Mouse (Mus musculus): Measurements from ENCODE around the gene Rnf220. TPM values are rescaled to one million over a fixed set of nuclear protein-coding genes. Genes with fewer than 3 reads are reported as not detected.

Gene Rnf220
- polyA plus RNA-seq, 1 experiment from 2014 or later = 46.0 TPM

DNA sequence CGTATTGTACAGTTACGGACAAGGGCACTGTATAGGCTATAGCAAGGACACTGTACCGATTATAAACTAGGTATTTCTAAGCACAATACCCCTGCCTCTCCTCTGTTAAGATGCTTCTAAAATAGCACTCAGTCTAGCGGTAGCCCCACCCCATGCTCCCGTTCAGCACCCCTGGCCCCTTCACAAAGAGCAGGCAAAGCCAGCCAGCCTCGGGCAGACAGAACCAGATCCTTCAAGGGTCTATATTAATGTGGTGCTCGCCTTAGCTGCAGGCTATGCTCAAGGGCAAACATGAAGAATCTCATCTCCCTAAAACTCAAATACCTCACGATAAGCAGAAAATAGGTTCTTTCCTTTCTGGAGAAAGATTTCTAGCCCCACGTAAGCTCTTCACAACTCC lies 67.2 kb downstream of the Rnf220 start:
- Histone ChIP-seq H3K4me1 (peaks cover 23% of the 10 kb centered on the region), H3K4me3 (no peak overlapping the region), H3K9me3 (no peaks in the 10 kb centered on the region), H3K27me3 (replicated peaks) (peaks cover 15% of the 10 kb centered on the region), H3K4me2 (no peak overlapping the region), H3K36me3 (no peaks in the 10 kb centered on the region), H3K27ac (replicated peaks) (no peak overlapping the region), H3K9ac (no peak overlapping the region)
- ATAC-seq (ENCODE audit: extremely low read depth, insufficient number of reproducible peaks, low FRiP score, low TSS enrichment) = no peak
- WGBS = 55% methylated on average over 9 of the region's 9 CpGs

DNA sequence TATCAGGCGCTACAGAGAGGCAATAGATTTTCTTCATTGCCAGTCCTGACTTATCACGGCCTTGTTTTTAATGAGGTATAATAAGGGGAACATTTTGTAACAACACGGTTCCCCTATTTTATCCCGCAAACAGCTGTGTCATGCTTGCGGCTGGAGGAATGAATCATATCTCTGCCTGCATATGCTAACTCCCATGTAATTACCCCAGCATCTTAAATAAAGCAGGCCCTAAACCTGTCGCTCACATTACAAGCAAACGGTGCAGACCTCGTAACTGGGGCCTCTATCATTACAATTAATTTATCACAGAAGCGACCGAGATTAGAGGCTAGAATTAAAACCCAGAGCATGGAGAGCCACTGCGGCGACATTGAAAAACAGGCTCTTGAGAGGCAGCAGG lies 69.3 kb downstream of the Rnf220 start:
- WGBS = 40% methylated on average over 12 of the region's 12 CpGs

DNA sequence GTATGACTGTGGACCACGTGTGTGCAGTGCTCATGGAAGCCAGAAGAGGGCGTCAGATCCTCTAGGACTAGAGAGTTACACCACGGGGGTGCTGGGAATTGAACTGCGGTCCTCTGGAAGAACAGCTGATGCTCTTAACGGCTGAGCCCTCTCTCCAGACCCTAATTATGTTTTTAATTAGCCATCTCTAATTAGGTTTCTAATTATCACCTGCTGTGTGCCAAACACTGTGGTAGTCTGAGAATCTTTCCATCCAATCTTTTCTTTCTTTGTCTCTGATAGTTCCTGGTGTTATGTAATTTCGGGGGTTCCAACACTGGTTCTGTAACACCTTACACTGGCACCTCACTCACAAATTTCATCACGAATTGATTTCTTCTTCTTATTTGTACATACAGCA lies 75.8 kb downstream of the Rnf220 start:
- H3K9ac ChIP-seq = no peak overlapping the region
- H3K27me3 ChIP-seq (replicated peaks) = 0 out of 2 replicates have a peak, but pooled peaks cover 3% of the 10 kb centered on the region
- no peaks in the 10 kb centered on the region for H3K9me3 ChIP-seq
- no peaks in the 10 kb centered on the region for H3K36me3 ChIP-seq
- H3K27ac ChIP-seq (replicated peaks) = no peak overlapping the region
- 84% methylated on average over 7 of the region's 7 CpGs for WGBS
- H3K4me1 ChIP-seq = no peaks in the 10 kb centered on the region
- no peak for ATAC-seq (ENCODE audit: extremely low read depth, insufficient number of reproducible peaks, low FRiP score, low TSS enrichment)
- H3K4me3 ChIP-seq = no peak overlapping the region
- H3K4me2 ChIP-seq = no peak overlapping the region

More for the DNA sequence above, 69.3 kb downstream of the Rnf220 start:
- H3K4me1 ChIP-seq = peaks cover 23% of the 10 kb centered on the region
- H3K27ac ChIP-seq (replicated peaks) = no peak overlapping the region
- no peak overlapping the region for H3K9ac ChIP-seq
- no peak for ATAC-seq (ENCODE audit: extremely low read depth, insufficient number of reproducible peaks, low FRiP score, low TSS enrichment)
- no peak overlapping the region for H3K4me3 ChIP-seq
- H3K36me3 ChIP-seq = no peaks in the 10 kb centered on the region
- no peak overlapping the region for H3K4me2 ChIP-seq
- peaks cover 15% of the 10 kb centered on the region for H3K27me3 ChIP-seq (replicated peaks)
- no peaks in the 10 kb centered on the region for H3K9me3 ChIP-seq

- no peak for ATAC-seq (ENCODE audit: extremely low read depth, insufficient number of reproducible peaks, low FRiP score, low TSS enrichment)
- H3K4me3 ChIP-seq = no peak overlapping the region
- H3K4me1 ChIP-seq = no peaks in the 10 kb centered on the region
- 56% methylated on average over 1 of the region's 1 CpGs for WGBS
- H3K27ac ChIP-seq (replicated peaks) = no peak overlapping the region
- H3K36me3 ChIP-seq = no peaks in the 10 kb centered on the region
- H3K27me3 ChIP-seq (replicated peaks) = peaks cover 8% of the 10 kb centered on the region; the same call in 1 of the 2 replicates
- H3K9ac ChIP-seq = no peak overlapping the region
- no peak overlapping the region for H3K4me2 ChIP-seq
- H3K9me3 ChIP-seq = no peaks in the 10 kb centered on the region
These were observed 80.0 kb downstream of the Rnf220 start for GRCm38 (mm10) chr4:117416827-117417226.

DNA sequence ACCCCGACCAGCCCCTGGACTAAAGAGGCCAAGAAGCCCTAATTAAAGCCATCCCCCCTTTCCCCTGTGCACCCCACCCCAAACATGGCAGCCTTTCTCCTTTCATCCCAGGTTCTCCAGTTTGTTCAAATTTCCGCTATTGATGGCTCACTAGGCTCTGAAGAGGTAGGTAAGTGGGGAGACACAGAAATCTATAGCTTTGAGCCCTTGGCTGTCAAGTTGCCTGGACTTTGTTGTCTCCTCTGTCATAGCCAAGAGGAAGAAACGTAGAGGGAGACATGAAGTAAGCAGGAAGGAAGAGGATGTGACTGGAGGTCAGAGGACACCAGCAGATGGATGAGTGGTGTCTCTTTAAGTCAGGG lies 86.8 kb downstream of the Rnf220 start:
- no peak overlapping the region for H3K27ac ChIP-seq (replicated peaks)
- H3K4me3 ChIP-seq = no peak overlapping the region
- H3K9me3 ChIP-seq = no peaks in the 10 kb centered on the region
- H3K36me3 ChIP-seq = no peaks in the 10 kb centered on the region
- H3K9ac ChIP-seq = no peak overlapping the region
- peaks cover 24% of the 10 kb centered on the region for H3K4me1 ChIP-seq
- no peak for ATAC-seq (ENCODE audit: extremely low read depth, insufficient number of reproducible peaks, low FRiP score, low TSS enrichment)
- 31% methylated on average over 3 of the region's 3 CpGs for WGBS
- H3K27me3 ChIP-seq (replicated peaks) = peaks cover 37% of the 10 kb centered on the region; the same call in 1 of the 2 replicates
- no peak overlapping the region for H3K4me2 ChIP-seq

DNA sequence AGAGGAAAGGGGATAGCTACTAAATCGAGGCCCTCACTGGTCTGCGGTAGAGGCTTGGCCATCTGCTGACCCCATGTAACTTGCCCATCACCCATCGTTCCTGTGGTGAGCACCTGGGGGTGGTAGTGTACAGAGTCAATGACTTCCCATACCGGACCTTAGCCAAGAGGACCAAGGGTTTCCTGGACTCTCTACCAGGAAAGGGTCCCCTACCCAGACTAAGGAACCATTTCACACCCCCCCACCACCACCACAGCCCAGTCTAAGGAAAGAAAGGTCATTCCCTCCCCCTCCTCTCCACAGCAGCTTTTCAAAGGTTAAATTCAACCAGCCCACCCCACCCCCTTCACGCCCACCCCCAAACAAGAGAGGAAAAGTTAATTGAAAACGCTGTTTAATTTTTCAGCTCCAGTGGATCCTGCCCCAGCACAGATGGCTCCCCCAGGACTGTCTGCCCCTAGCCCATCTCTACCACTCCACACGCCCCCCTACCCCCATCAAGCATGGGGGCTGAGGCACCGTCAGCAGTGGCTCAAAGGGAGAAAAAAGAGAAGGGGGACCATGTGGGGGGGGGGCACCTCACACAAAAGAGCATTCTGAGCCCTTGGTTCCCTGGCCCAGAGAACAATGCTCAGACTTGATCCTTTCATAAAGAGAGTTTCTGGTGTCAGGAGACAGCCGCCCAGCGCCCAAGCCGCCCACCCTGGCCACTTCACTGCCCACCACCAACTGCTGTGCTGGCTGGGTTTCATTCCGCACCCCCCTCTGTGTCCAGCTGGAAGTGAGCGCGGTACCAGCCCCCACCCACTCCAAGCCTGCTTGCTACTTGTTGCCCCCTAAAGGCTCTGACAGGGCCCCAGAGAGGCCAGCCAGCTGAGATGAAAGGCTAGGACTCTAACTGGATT lies 87.5 kb downstream of the Rnf220 start:
- Histone ChIP-seq H3K27ac (replicated peaks) (no peak overlapping the region), H3K9me3 (no peaks in the 10 kb centered on the region), H3K4me2 (no peak overlapping the region), H3K36me3 (no peaks in the 10 kb centered on the region), H3K4me3 (no peak overlapping the region), H3K4me1 (peaks cover 24% of the 10 kb centered on the region), H3K9ac (no peak overlapping the region), H3K27me3 (replicated peaks) (peaks cover 37% of the 10 kb centered on the region; the same call in 1 of the 2 replicates)
- no peak for ATAC-seq (ENCODE audit: extremely low read depth, insufficient number of reproducible peaks, low FRiP score, low TSS enrichment)
- WGBS = 55% methylated on average over 14 of the region's 14 CpGs

DNA sequence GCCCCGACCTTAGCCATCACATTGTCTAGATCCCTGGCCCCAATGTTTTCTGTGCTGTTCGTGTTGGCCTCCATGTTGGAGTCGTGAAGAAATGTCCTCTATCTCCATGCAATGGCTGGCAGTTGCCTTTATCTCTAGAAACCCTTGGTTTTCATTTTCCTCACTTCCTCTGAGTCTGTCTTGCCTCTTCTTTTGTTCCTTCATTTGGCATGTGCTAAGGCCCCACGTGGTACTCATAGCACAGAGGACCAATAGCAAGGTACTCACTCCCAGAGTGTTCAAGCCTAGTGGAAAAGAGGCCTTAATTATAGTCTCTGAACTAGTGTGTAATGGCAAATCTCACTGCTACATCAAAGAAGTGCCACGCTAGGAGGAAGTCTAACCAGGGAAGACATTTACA lies 88.9 kb downstream of the Rnf220 start:
- no peaks in the 10 kb centered on the region for H3K9me3 ChIP-seq
- no peak overlapping the region for H3K4me2 ChIP-seq
- H3K27ac ChIP-seq (replicated peaks) = no peak overlapping the region
- H3K36me3 ChIP-seq = no peaks in the 10 kb centered on the region
- no peak overlapping the region for H3K4me3 ChIP-seq
- no peak overlapping the region for H3K9ac ChIP-seq
- peaks cover 39% of the 10 kb centered on the region; the same call in 1 of the 2 replicates for H3K27me3 ChIP-seq (replicated peaks)
- H3K4me1 ChIP-seq = peaks cover 24% of the 10 kb centered on the region
- WGBS = 77% methylated on average over 5 of the region's 5 CpGs
- ATAC-seq (ENCODE audit: extremely low read depth, insufficient number of reproducible peaks, low FRiP score, low TSS enrichment) = no peak

DNA sequence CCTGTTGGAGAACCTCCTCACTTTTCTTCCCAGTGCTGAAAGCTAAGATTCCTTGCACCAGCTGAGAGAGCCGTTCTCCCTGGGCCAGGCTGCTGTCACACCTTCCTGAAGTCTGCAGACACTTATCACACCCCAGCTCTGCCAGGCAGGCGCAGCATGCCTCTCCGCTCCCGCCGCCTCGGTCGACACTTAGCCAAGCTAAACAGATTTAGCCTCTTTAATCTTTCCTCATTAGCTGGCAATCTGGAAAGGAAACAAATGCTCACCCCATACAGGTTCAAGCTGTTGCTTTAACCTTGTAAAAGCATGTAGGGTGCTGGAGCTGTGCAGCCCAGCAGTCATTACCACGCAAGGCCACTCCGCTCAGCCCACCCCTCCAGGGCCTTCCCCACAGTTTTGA lies 90.9 kb downstream of the Rnf220 start:
- Histone ChIP-seq H3K4me3 (no peak overlapping the region), H3K4me2 (peak overlapping the region; percentile 24), H3K4me1 (peaks cover 24% of the 10 kb centered on the region), H3K9me3 (no peaks in the 10 kb centered on the region), H3K27ac (replicated peaks) (no peak overlapping the region), H3K27me3 (replicated peaks) (peaks cover 35% of the 10 kb centered on the region; the same call in 1 of the 2 replicates), H3K36me3 (no peaks in the 10 kb centered on the region), H3K9ac (0 out of 2 replicates have a peak overlapping the region, but pooled peaks have one; percentile 13)
- ATAC-seq (ENCODE audit: extremely low read depth, insufficient number of reproducible peaks, low FRiP score, low TSS enrichment) = no peak
- 16% methylated on average over 9 of the region's 9 CpGs for WGBS

- ATAC-seq (ENCODE audit: extremely low read depth, insufficient number of reproducible peaks, low FRiP score, low TSS enrichment) = no peak
- H3K4me3 ChIP-seq = no peak overlapping the region
- peaks cover 28% of the 10 kb centered on the region; the same call in 1 of the 2 replicates for H3K27me3 ChIP-seq (replicated peaks)
- H3K27ac ChIP-seq (replicated peaks) = no peak overlapping the region
- peaks cover 24% of the 10 kb centered on the region for H3K4me1 ChIP-seq
- H3K9ac ChIP-seq = no peak overlapping the region
- H3K4me2 ChIP-seq = no peak overlapping the region
- no peaks in the 10 kb centered on the region for H3K36me3 ChIP-seq
- WGBS = 86% methylated on average over 6 of the region's 6 CpGs
- H3K9me3 ChIP-seq = no peaks in the 10 kb centered on the region
These were observed 91.6 kb downstream of the Rnf220 start for GRCm38 (mm10) chr4:117405211-117405610.

- Histone ChIP-seq H3K4me2 (no peak overlapping the region), H3K36me3 (no peaks in the 10 kb centered on the region), H3K9ac (no peak overlapping the region), H3K4me3 (no peak overlapping the region), H3K27me3 (replicated peaks) (peaks cover 21% of the 10 kb centered on the region; the same call in 1 of the 2 replicates), H3K4me1 (peaks cover 16% of the 10 kb centered on the region), H3K9me3 (no peaks in the 10 kb centered on the region), H3K27ac (replicated peaks) (no peak overlapping the region)
- 41% methylated on average over 3 of the region's 3 CpGs for WGBS
- no peak for ATAC-seq (ENCODE audit: extremely low read depth, insufficient number of reproducible peaks, low FRiP score, low TSS enrichment)
These were observed 93.4 kb downstream of the Rnf220 start for GRCm38 (mm10) chr4:117403411-117403810.

GRCm38 (mm10) chr4:117397128-117397527 lies 99.7 kb downstream of the Rnf220 start:
- Histone ChIP-seq H3K9me3 (no peaks in the 10 kb centered on the region), H3K27ac (replicated peaks) (no peak overlapping the region), H3K9ac (no peak overlapping the region), H3K4me1 (peaks cover 12% of the 10 kb centered on the region), H3K27me3 (replicated peaks) (peaks cover 23% of the 10 kb centered on the region), H3K36me3 (no peaks in the 10 kb centered on the region), H3K4me2 (no peak overlapping the region), H3K4me3 (no peak overlapping the region)
- ATAC-seq (ENCODE audit: extremely low read depth, insufficient number of reproducible peaks, low FRiP score, low TSS enrichment) = no peak
- WGBS = 50% methylated on average over 11 of the region's 11 CpGs

DNA sequence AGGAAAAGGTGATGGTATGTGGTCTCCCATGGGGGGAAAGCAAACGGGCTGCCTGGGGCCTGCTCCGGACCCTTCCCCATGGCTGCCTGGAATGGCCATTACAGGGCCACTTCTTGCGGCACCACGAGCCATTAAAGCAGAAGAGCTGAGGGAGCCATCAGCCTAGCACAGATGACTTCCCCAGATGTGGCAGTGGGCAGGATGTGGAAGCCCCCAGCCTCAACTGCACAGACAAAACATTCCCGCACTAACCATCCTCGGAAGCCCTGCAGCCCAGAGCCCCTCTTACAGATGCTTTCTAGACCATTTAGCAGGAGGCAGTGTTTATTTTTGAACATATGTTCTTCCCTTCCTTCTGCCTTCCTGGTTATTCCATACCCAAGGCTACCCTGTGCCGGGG lies 103.8 kb downstream of the Rnf220 start:
- no peak overlapping the region for H3K9ac ChIP-seq
- ATAC-seq (ENCODE audit: extremely low read depth, insufficient number of reproducible peaks, low FRiP score, low TSS enrichment) = no peak
- H3K36me3 ChIP-seq = no peaks in the 10 kb centered on the region
- peaks cover 29% of the 10 kb centered on the region for H3K4me1 ChIP-seq
- no peak overlapping the region for H3K4me2 ChIP-seq
- 50% methylated on average over 7 of the region's 7 CpGs for WGBS
- peaks cover 26% of the 10 kb centered on the region for H3K27me3 ChIP-seq (replicated peaks)
- H3K27ac ChIP-seq (replicated peaks) = no peak overlapping the region
- H3K9me3 ChIP-seq = no peaks in the 10 kb centered on the region
- H3K4me3 ChIP-seq = no peak overlapping the region

Data from heart, embryonic 13.5 days (tissue).